Mouse (Mus musculus) mature B cell (primary cell): Measurements from ENCODE around the gene Nlrp10.

ENCODE experiments used
- in situ Hi-C: fragments of 300-500 bp; cut with MboI; formaldehyde crosslinking; loops from 2 replicates; pipeline ENCODE4 v1.14.3; 2019

Nlrp10 gene

GRCm38 (mm10) chr7:108894320-108894719 is 35.7 kb downstream of the Nlrp10 start, which contains the start of gene Olfr519:
Olfr519 (minus strand) TSS chr7:108894420.
- in situ Hi-C loops = no loop called here

- in situ Hi-C loops = no loop called here
These were observed 45.1 kb downstream of the Nlrp10 start, which contains the start of gene Olfr518 for GRCm38 (mm10) chr7:108884906-108885305. Olfr518 (minus strand) TSS chr7:108885006.

GRCm38 (mm10) chr7:108872279-108872678 is 57.7 kb downstream of the Nlrp10 start, which contains the start of gene Olfr517:
Olfr517 (minus strand) TSS chr7:108872379.
- in situ Hi-C loops = no loop called here
